Comparison of ENCODE assay signal across 36 mouse cellular contexts in genomic region chr2:103287716-103288115, GRCm38 (mm10). TPM values are rescaled to one million over a fixed set of nuclear protein-coding genes. Genes with fewer than 3 reads are reported as not detected.
"Had no signal": no experiment of that assay in that cellular context is flagged by ENCODE, and none has a peak within 500 bp of the region (broad histone marks: within the 10 kb centered on the region; RNA-seq: fewer than 3 reads in every experiment).

No protein-coding gene starts in this region.

- H3K4me1 ChIP-seq: limb, embryonic 10.5 days; liver, embryonic 12.5 days; liver, embryonic 13.5 days; megakaryocyte, embryonic 14.5 days; midbrain, embryonic 12.5 days; midbrain, embryonic 13.5 days had no signal

- H3K9me3 ChIP-seq: limb, embryonic 10.5 days; limb, embryonic 12.5 days; limb, embryonic 13.5 days; limb, embryonic 15.5 days; liver, embryonic 12.5 days; liver, embryonic 13.5 days; liver, embryonic 15.5 days; lung, embryonic 15.5 days; megakaryocyte, embryonic 14.5 days; midbrain, embryonic 10.5 days; midbrain, embryonic 12.5 days; midbrain, embryonic 13.5 days; midbrain, embryonic 15.5 days had no signal

- H3K4me2 ChIP-seq: limb, embryonic 12.5 days; limb, embryonic 13.5 days; limb, embryonic 15.5 days; liver, embryonic 11.5 days; liver, embryonic 12.5 days; liver, embryonic 13.5 days; liver, embryonic 15.5 days; lung, embryonic 14.5 days; lung, embryonic 15.5 days; midbrain, embryonic 11.5 days; midbrain, embryonic 12.5 days; midbrain, embryonic 13.5 days; midbrain, embryonic 15.5 days had no signal

- H3K27me3 ChIP-seq: limb, embryonic 15.5 days; lung, embryonic 15.5 days; midbrain, embryonic 12.5 days; midbrain, embryonic 13.5 days; midbrain, embryonic 15.5 days had no signal

- DNase-seq: left cerebral cortex, postnatal 4 days; liver; liver, embryonic 13.5 days; liver, postnatal 0 days; lung, adult 18-20 months; lung, adult 2 months; lung, embryonic 14.5 days; lung, postnatal 10 days; lung, postnatal 14 days; lung, postnatal 36 days; lung, postnatal 4 days; midbrain, embryonic 14.5 days had no signal

- H3K36me3 ChIP-seq: limb, embryonic 10.5 days; limb, embryonic 12.5 days; limb, embryonic 13.5 days; limb, embryonic 15.5 days; liver, embryonic 12.5 days; liver, embryonic 13.5 days; liver, embryonic 15.5 days; lung, embryonic 15.5 days; midbrain, embryonic 10.5 days; midbrain, embryonic 12.5 days; midbrain, embryonic 13.5 days; midbrain, embryonic 15.5 days had no signal

- H3K27ac ChIP-seq: left cerebral cortex, adult 2 months; limb, embryonic 10.5 days; limb, embryonic 12.5 days; limb, embryonic 13.5 days; limb, embryonic 15.5 days; liver, embryonic 12.5 days; liver, embryonic 13.5 days; liver, embryonic 14.5 days; liver, embryonic 15.5 days; lung, embryonic 15.5 days; macrophage; midbrain, embryonic 10.5 days; midbrain, embryonic 12.5 days; midbrain, embryonic 13.5 days; midbrain, embryonic 15.5 days had no signal

- ATAC-seq: liver, embryonic 12.5 days; liver, postnatal 0 days; lung, postnatal 0 days; midbrain, embryonic 13.5 days; midbrain, embryonic 15.5 days; midbrain, embryonic 16.5 days had no signal

- H3K4me3 ChIP-seq: left cerebral cortex, adult 2 months; limb, embryonic 10.5 days; limb, embryonic 12.5 days; limb, embryonic 13.5 days; limb, embryonic 15.5 days; liver, embryonic 12.5 days; liver, embryonic 13.5 days; liver, embryonic 15.5 days; lung, embryonic 15.5 days; megakaryocyte, embryonic 14.5 days; midbrain, embryonic 10.5 days; midbrain, embryonic 12.5 days; midbrain, embryonic 13.5 days; midbrain, embryonic 15.5 days; myocyte had no signal

- H3K9ac ChIP-seq: limb, embryonic 12.5 days; limb, embryonic 13.5 days; limb, embryonic 15.5 days; liver, embryonic 12.5 days; liver, embryonic 13.5 days; liver, embryonic 14.5 days; liver, embryonic 15.5 days; liver, postnatal 0 days; lung, embryonic 14.5 days; lung, embryonic 15.5 days; midbrain, embryonic 12.5 days; midbrain, embryonic 13.5 days; midbrain, embryonic 15.5 days had no signal

RNA-seq across cellular contexts. Expression of gene Ehf, which starts 15.4 kb away (rescaled TPM):
- total RNA-seq: left cerebral cortex, adult 8-10 months; left cerebral cortex, postnatal 4 days; megakaryocyte progenitor cell, adult 5-6 weeks; megakaryocyte-erythroid progenitor cell, adult 5-6 weeks had no signal
- polyA plus RNA-seq: limb, embryonic 11.5 days; midbrain, embryonic 10.5 days; midbrain, embryonic 11.5 days; midbrain, embryonic 12.5 days; midbrain, embryonic 14.5 days; myocyte had no signal
